Mouse (Mus musculus): Measurements from ENCODE around the gene Arhgef15. TPM values are rescaled to one million over a fixed set of nuclear protein-coding genes. Genes with fewer than 3 reads are reported as not detected.
"Not testable (repeated sequence)": the region's sequence is repeated elsewhere in the genome, so short reads cannot be mapped to it uniquely, and the experiment has no call there.

Gene Arhgef15
- polyA plus RNA-seq, 1 experiment from 2014 or later = 9.7 TPM

GRCm38 (mm10) chr11:68980919-68981318, 23.6 kb upstream of the Arhgef15 start:
- H3K4me2 ChIP-seq (replicated peaks) = no peak overlapping the region
- H3K9ac ChIP-seq = no peak overlapping the region
- WGBS = 69% methylated on average over 3 of the region's 3 CpGs

DNA sequence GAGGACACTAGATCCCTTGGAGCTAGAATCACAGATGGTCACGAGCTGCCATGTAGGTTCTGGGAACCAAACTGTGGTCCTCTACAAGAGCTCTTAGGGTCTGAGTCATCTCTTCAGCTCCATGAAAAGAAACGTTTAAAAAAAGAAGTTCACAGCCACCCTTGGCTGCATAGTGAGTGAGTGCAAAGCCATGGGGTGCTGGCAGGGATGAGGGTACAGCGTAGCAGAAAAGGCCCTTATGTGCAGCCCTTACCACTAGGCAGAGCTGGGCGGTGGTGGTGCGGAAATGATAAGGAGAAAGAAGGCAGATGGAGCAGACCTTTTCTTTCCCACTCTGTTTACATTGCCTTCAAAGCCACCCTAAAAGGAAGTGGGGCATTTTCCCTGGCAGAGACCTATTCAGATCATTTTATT, 22.0 kb upstream of the Arhgef15 start:
- no peak for ATAC-seq (ENCODE audit: insufficient number of reproducible peaks, low FRiP score, low TSS enrichment, low read depth)
- Histone ChIP-seq H3K9ac (no peak overlapping the region), H3K27ac (replicated peaks) (no peak overlapping the region), H3K4me1 (no peaks in the 10 kb centered on the region), H3K9me3 (replicated peaks) (no peaks in the 10 kb centered on the region), H3K36me3 (no peaks in the 10 kb centered on the region), H3K4me3 (replicated peaks) (no peak overlapping the region), H3K27me3 (no peaks in the 10 kb centered on the region), H3K4me2 (replicated peaks) (no peak overlapping the region)
- WGBS = 48% methylated on average over 5 of the region's 5 CpGs

More at GRCm38 (mm10) chr11:68980919-68981318, 23.6 kb upstream of the Arhgef15 start:
- Histone ChIP-seq H3K9me3 (replicated peaks) (no peaks in the 10 kb centered on the region), H3K27me3 (no peaks in the 10 kb centered on the region), H3K4me3 (replicated peaks) (no peak overlapping the region), H3K27ac (replicated peaks) (0 out of 2 replicates have a peak overlapping the region, but pooled peaks have one; percentile 39), H3K4me1 (no peaks in the 10 kb centered on the region), H3K36me3 (0 out of 2 replicates have a peak, but pooled peaks cover 3% of the 10 kb centered on the region)
- no peak for ATAC-seq (ENCODE audit: insufficient number of reproducible peaks, low FRiP score, low TSS enrichment, low read depth)

GRCm38 (mm10) chr11:68975601-68976000, 18.3 kb upstream of the Arhgef15 start:
- Histone ChIP-seq H3K4me3 (replicated peaks) (no peak overlapping the region), H3K9ac (no peak overlapping the region), H3K27ac (replicated peaks) (no peak overlapping the region), H3K4me2 (replicated peaks) (no peak overlapping the region), H3K27me3 (no peaks in the 10 kb centered on the region), H3K9me3 (replicated peaks) (no peaks in the 10 kb centered on the region), H3K36me3 (no peaks in the 10 kb centered on the region), H3K4me1 (peaks cover 12% of the 10 kb centered on the region)
- 84% methylated on average over 1 of the region's 1 CpGs for WGBS
- ATAC-seq (ENCODE audit: insufficient number of reproducible peaks, low FRiP score, low TSS enrichment, low read depth) = no peak

DNA sequence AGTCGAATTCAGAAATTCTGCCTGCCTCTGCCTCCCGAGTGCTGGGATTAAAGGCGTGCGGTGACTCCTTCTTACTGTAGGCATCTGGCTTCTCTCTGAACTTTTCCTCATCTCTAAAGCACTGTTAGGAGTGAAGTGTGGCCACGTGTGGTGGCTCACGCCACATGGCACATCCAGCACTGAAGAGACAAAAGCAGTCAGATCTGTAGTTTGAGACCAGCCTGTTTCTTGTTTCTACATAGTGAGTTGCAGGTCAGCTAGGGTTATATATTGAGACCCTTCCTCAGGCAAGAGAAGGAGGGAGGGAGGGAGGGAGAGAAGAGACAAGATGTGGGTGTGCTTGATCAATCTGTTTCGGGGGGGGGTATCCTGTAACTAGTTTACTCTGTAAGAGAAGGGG, 17.8 kb upstream of the Arhgef15 start, which contains the start of gene Rangrf:
Rangrf (minus strand) TSS at position 101 of the 400 bp plus-strand sequence.
- H3K9me3 ChIP-seq (replicated peaks) = no peaks in the 10 kb centered on the region
- H3K36me3 ChIP-seq = no peaks in the 10 kb centered on the region
- H3K4me2 ChIP-seq (replicated peaks) = peak within 1 kb of the TSS; percentile 72
- peaks cover 12% of the 10 kb centered on the region for H3K4me1 ChIP-seq
- 76% methylated on average over 7 of the region's 7 CpGs for WGBS
- H3K27me3 ChIP-seq = no peaks in the 10 kb centered on the region
- ATAC-seq (ENCODE audit: insufficient number of reproducible peaks, low FRiP score, low TSS enrichment, low read depth) = no peak
- no peak within 1 kb of the TSS for H3K9ac ChIP-seq
- peak within 1 kb of the TSS; percentile 51 for H3K4me3 ChIP-seq (replicated peaks)
- no peak within 1 kb of the TSS for H3K27ac ChIP-seq (replicated peaks)

DNA sequence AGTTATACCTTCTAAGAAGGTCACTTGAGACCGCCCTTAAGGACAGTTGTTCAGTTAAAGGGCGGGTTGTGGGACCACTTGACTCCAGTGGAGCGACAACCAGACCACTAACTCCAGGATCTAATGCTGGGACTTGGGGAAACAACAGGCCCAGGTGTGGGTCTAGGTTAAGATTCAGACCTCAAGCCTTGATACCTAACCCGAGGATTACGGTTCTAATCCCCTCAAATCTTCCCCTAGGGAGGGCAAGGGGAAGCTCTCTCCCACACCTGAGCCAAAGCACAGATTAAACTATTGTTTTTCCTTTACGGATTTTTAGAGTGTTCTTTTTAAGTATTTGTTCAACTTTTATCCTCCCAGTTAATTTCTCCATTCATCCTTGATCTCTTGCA, 16.8 kb upstream of the Arhgef15 start:
- Histone ChIP-seq H3K4me3 (replicated peaks) (peak overlapping the region; percentile 51), H3K4me2 (replicated peaks) (peak overlapping the region; percentile 72), H3K36me3 (no peaks in the 10 kb centered on the region), H3K4me1 (peaks cover 12% of the 10 kb centered on the region), H3K27me3 (no peaks in the 10 kb centered on the region), H3K9me3 (replicated peaks) (no peaks in the 10 kb centered on the region), H3K9ac (no peak overlapping the region), H3K27ac (replicated peaks) (no peak overlapping the region)
- no peak for ATAC-seq (ENCODE audit: insufficient number of reproducible peaks, low FRiP score, low TSS enrichment, low read depth)
- WGBS = 28% methylated on average over 6 of the region's 6 CpGs

DNA sequence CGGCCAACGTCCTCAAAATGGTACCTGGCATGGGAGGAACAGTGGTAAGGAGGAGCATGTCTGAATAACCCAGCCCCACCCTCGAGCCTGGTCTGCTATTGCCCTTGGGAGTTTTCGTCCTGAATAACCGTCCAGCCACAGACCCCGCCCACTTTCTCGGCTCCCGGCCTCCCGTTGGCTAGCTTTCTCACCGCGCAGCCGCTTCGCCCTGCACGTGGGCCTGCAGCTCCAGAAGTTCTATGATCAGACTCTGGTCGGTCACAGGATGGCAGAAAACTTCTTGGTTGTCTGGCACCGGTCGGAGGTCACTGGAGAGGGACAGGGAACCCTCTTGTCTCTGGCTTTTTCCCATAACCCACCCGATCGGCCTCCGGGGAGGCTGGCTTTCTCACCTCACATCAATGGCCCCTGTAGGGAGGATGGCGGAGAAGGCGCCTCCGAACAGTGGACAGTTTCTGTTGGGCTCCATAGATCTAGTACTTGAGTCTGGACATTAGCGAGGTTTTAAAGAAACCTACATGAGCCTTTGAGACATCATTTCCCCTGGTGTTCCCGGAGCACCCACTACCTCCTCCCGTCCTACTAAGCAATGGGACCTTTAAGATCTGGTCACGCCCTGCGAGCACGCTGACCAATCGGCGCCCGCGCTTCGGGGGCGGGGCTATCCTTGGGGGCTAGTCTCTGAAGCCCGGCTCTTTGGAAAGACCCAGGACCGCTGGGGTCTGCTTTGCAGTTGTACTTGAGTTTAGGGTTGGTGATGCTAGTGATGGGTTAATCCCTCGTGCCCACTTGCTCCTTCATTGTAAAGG, 16.2 kb upstream of the Arhgef15 start:
- peak overlapping the region; percentile 33 for H3K9ac ChIP-seq
- not testable (repeated sequence) for H3K27me3 ChIP-seq; H3K36me3 ChIP-seq; H3K27ac ChIP-seq (replicated peaks); H3K9me3 ChIP-seq (replicated peaks)
- 1% methylated on average over 38 of the region's 38 CpGs for WGBS
- ATAC-seq (ENCODE audit: insufficient number of reproducible peaks, low FRiP score, low TSS enrichment, low read depth) = peak; percentile 87
- peaks cover 18% of the 10 kb centered on the region for H3K4me1 ChIP-seq
- H3K4me2 ChIP-seq (replicated peaks) = peak overlapping the region; percentile 72
- peak overlapping the region; percentile 51 for H3K4me3 ChIP-seq (replicated peaks)

DNA sequence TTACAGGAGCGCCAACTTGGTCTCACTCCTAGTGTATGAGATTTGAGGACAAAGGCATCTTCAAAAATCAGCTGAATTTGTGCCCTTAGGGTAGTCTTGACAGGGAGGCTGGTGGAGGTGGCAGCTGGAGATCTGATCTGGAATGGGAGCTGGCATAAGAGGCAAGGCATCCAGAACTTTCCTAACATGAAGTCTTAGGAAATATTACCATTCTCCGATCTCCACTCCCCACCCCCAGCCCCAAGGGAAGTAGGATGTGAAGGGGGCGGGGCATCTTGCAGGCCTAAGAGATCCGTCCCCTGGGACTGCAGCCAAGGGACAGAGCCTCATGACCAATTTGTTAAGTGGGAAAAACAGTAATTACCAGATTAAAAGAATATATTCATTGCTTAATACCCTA, 13.0 kb upstream of the Arhgef15 start:
- WGBS = 62% methylated on average over 4 of the region's 4 CpGs
- Histone ChIP-seq H3K9me3 (replicated peaks) (no peaks in the 10 kb centered on the region), H3K27me3 (no peaks in the 10 kb centered on the region), H3K9ac (no peak overlapping the region), H3K4me1 (peaks cover 27% of the 10 kb centered on the region), H3K27ac (replicated peaks) (no peak overlapping the region), H3K4me2 (replicated peaks) (no peak overlapping the region), H3K36me3 (no peaks in the 10 kb centered on the region), H3K4me3 (replicated peaks) (no peak overlapping the region)
- ATAC-seq (ENCODE audit: insufficient number of reproducible peaks, low FRiP score, low TSS enrichment, low read depth) = no peak

GRCm38 (mm10) chr11:68968752-68969151, 11.5 kb upstream of the Arhgef15 start:
- Histone ChIP-seq H3K9me3 (replicated peaks) (no peaks in the 10 kb centered on the region), H3K4me3 (replicated peaks) (peak overlapping the region; percentile 53), H3K27ac (replicated peaks) (no peak overlapping the region), H3K4me1 (peaks cover 23% of the 10 kb centered on the region), H3K36me3 (no peaks in the 10 kb centered on the region), H3K27me3 (no peaks in the 10 kb centered on the region), H3K9ac (no peak overlapping the region), H3K4me2 (replicated peaks) (peak overlapping the region; percentile 91)
- ATAC-seq (ENCODE audit: insufficient number of reproducible peaks, low FRiP score, low TSS enrichment, low read depth) = no peak
- WGBS = 80% methylated on average over 11 of the region's 11 CpGs

- Histone ChIP-seq H3K4me2 (replicated peaks) (peak within 1 kb of the TSS; percentile 91), H3K9ac (peak within 1 kb of the TSS; percentile 42), H3K4me1 (peaks cover 16% of the 10 kb centered on the region), H3K9me3 (replicated peaks) (no peaks in the 10 kb centered on the region), H3K27me3 (no peaks in the 10 kb centered on the region), H3K27ac (replicated peaks) (peak within 1 kb of the TSS; percentile 18; the same call in 1 of the 2 replicates), H3K4me3 (replicated peaks) (peak within 1 kb of the TSS; percentile 53), H3K36me3 (no peaks in the 10 kb centered on the region)
- peak; percentile 94 for ATAC-seq (ENCODE audit: insufficient number of reproducible peaks, low FRiP score, low TSS enrichment, low read depth)
- WGBS = under 1% methylated on average over 50 of the region's 50 CpGs
Measured at GRCm38 (mm10) chr11:68967337-68968282, 10.3 kb upstream of the Arhgef15 start, which contains the start of gene Slc25a35. TSS of gene Slc25a35 (plus strand) at chr11:68968131.

GRCm38 (mm10) chr11:68966554-68966953, 9.3 kb upstream of the Arhgef15 start:
- ATAC-seq (ENCODE audit: insufficient number of reproducible peaks, low FRiP score, low TSS enrichment, low read depth) = no peak
- Histone ChIP-seq H3K36me3 (no peaks in the 10 kb centered on the region), H3K27ac (replicated peaks) (no peak overlapping the region), H3K27me3 (no peaks in the 10 kb centered on the region), H3K9ac (no peak overlapping the region), H3K9me3 (replicated peaks) (no peaks in the 10 kb centered on the region), H3K4me1 (peaks cover 15% of the 10 kb centered on the region), H3K4me2 (replicated peaks) (no peak overlapping the region), H3K4me3 (replicated peaks) (no peak overlapping the region)
- 3% methylated on average over 1 of the region's 1 CpGs for WGBS

- 29% methylated on average over 3 of the region's 3 CpGs for WGBS
Measured at GRCm38 (mm10) chr11:68965845-68966244, 8.6 kb upstream of the Arhgef15 start.

More at GRCm38 (mm10) chr11:68965845-68966244, 8.6 kb upstream of the Arhgef15 start:
- no peak overlapping the region for H3K4me3 ChIP-seq (replicated peaks)
- no peak overlapping the region for H3K27ac ChIP-seq (replicated peaks)
- H3K9ac ChIP-seq = no peak overlapping the region
- no peaks in the 10 kb centered on the region for H3K36me3 ChIP-seq
- no peak overlapping the region for H3K4me2 ChIP-seq (replicated peaks)
- H3K9me3 ChIP-seq (replicated peaks) = no peaks in the 10 kb centered on the region
- no peak for ATAC-seq (ENCODE audit: insufficient number of reproducible peaks, low FRiP score, low TSS enrichment, low read depth)
- H3K27me3 ChIP-seq = no peaks in the 10 kb centered on the region
- H3K4me1 ChIP-seq = peaks cover 15% of the 10 kb centered on the region
